Mouse (Mus musculus) cerebellum, adult 8-10 months (tissue): ENCODE measurements around the gene Higd1b.

Experiments used
- DNase-seq: peaks from one replicate; pipeline ENCODE4 v3.0.0; 2022

Higd1b gene

DNA sequence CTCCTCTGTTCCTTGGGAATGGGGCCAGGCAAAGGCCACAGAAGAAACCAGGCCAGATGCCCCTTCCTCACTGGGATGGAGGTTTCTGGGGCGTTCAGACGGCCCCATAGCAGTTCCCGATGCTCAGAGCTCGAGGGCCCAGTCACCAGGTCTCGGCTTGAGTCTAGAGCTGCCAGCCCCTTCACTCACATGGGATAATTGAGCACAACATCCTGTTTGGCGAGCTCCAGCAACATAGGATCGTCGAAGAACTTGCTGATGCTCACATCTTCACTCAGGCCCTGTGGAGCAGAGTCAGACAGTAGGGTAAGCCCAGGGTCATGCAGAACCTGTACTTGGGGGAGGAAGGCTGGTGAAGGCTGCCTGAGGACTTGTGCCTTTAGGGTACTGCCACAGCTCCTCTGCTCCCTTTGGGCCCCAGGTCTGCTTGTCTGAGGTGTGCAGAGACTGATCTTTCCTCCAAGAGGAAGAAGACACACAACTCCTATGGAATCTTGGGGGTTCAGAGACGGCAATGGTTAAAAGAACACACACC is 3.0 kb downstream of the Higd1b start:
- no peak for DNase-seq

DNA sequence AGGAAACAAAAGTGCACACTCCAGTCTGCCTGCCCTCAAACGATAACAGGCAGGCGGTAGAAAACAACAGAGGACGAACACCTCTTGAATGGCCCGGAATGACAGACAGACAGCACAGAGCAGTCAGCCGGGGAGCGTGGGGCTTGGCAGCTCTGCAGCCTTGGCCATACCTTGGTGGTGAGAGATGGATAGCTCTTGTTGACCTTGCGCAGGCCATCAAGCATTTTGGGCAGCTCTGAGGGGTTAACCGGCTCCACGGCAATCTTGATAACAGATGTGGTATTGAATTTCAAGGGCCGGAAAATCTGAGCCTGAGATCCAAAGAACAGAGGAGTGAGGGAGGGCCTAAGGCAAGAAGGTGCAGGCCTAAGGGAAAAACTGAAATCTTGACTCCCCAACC is 10.3 kb downstream of the Higd1b start:
- no peak for DNase-seq

DNA sequence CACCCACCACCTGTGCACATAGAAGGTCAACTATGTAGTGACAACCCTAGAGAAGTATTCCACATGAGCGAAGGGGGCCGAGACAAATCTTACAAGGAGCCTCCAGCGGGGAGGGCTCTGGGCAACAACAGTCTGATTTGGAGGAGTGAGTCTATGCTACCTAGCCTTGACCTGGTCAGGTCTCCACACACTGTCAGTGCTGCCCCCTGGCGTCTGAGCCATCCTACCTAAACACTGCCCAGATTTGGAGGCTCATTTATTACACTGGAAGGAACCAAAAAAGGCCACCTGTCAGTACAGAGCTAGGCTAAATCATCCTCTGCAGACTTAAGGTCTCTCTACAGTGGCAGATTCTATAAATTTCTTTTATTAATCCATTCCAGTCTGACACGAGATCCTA is 16.2 kb downstream of the Higd1b start:
- peak; percentile 59 for DNase-seq

DNA sequence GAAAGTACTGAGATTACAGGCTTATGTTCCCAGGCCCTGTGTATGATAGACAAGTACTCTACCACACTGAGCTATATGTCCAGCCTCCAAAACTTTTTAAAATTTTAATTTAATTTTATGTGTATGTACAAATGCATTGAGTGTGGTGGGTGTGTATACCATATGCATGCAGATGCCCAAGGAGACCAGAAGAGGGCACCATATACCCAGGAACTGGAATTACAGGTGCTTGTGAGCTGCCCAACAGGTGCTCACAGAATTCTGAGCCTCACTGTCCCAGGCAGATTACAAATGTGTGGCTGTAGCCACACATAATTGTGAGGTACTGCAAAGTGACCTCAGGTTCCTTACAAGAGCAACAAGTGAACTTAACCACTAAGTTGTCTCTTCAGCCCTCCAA is 18.1 kb downstream of the Higd1b start:
- no peak for DNase-seq

DNA sequence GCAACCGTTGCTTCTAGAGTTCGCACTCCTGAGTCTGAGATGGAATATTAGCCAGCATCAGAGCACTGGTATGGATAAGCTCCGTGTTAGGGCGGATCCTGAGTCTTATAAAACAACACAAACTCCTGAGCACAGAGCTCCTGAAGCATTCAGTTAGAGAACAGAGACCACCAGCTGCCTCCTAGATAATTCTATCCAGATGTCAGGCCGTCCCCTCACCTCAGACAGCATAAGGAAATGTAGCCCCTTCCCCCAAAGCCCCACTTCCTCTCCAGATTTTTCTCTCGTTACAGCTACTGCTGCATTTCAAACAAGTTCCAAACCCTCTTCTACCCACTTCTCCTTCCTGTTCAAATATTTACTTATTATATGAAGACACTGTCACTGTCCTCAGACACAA is 20.3 kb downstream of the Higd1b start:
- no peak for DNase-seq

DNA sequence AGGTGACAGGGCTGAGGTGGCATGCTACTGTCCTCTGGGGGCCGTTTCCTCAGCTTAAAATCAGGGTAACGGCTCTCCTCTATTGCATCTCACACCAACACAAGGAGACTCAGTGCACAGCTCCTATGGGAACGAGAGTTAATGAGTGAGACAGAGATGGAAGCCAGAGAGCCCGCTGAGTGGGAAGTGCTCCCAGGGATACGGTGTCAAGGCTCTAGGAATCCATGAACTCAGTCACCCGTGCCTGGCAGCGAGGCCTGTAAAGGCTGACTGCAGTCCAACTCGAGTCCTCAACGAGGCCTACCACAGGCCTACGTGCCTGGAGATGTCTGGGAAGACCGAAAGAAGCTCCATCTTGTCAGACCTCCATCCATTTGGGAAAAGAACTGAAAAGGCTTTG is 23.3 kb downstream of the Higd1b start:
- no peak for DNase-seq

DNA sequence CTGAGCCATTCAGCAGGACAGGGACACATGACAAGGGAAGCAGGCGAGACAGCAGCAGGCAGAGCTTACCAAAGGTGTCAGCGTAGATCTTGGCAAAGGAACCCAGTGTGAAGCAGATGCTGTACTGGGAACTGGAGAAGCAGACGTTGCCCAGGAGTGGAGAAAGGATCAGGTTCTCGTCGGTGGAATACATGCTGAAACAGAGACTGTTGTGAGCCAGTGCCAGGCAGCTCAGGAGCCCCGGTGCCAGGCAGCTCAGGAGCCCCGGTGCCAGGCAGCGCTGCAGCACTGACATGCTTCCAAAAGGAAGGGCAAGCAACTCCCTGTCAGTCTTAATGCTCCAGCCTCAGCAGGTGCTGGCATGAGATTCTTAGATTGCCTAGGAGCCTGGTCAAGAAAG is 24.3 kb downstream of the Higd1b start:
- DNase-seq: peak; percentile 29

DNA sequence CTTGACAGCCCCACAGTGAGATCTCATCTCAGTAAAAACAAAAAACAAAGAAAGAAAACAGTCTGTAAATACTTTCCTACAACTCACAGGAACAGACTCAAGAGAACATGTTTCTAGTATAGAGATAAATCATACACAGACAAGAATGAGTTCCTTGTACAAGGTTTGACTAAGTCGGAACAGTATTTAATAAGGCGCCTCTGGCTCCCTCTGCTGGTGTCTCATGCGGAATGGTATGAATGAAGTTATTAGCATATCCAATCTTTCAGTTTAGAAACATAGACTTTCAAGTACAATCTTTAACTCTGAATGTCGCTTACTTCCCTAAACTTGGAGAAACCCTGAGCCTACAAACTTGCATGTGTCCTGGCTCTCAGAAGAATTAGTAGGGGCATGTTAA is 28.6 kb downstream of the Higd1b start:
- DNase-seq: peak; percentile 66

DNA sequence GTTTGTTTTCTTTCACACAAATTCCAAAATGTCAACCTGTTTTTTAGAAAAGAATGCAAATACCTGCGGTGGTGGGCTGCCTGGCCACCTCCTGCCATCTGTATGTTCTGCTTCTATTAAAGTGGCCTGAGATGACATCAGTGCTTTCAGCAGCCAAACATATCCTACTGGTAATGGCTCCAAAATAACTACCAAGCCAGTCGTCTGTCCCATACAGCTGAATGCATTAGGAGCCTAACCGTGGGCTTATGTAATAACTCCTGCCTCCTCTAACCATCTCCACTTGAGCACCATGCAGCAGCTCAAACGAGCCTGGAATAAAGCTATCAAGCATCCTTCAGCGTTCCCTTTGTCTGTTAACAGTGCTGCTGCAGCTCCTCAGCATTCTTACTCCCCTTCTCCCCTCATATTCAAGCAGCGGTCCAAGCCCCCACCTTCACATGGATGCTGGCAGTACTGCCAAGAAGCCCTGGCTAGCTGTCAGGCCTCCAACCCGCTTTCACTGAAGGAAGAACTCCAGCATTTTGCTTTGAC is 39.2 kb downstream of the Higd1b start:
- peak; percentile 70 for DNase-seq

DNA sequence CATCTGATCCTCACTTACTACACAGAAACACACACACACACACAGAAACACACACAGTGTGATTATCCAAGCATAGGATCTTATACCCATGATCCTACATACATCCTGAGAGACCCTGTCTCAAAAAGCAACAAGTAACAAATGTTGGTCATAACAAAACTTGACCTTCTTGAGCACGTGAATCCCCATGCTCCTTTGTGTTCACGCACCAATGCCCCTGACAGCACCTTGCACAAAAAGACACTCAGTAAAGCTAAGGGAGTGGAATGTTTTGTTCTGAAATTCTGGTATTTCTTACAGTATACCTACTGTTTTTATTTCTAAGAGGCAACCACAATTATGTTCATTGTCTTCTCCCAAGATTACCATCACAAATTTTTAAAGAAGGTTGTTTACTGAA is 43.9 kb downstream of the Higd1b start:
- DNase-seq: no peak

DNA sequence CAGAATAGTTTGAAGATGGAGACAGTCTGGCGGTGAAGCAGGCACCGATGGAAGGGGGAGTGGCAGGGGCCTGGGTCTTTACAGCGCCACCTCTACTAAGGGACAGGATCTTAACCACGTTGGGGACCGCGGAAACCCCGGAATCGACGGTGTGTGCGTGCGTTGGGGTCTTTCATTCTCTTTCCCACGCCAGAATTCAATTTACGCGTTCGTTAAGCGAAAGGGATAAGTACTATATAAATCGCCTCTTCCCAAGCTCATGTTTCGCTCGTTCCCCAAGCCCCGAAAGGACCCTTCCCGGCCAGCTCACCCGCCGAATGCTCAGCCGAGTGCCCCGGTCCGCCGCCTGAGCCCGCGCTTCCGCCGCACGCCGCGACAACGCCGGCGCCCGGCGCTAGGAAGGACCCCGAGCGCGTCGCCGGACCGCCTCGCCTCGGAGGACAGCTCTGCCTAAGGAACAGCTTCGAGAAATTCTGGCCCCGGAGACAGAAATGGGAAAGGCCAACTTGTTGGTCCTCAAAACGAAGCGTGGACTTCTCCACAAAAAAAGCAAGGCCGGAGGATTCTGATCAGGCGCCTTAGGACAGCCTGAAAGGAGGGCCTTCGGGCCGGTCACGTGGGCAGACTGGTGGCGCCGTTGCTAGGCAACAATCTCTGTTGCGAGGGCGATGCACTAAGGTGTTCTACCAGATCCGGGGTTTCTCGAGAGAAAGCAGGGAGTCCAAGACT is 45.1 kb downstream of the Higd1b start, which contains the start of the genes Eftud2 and Ccdc103:
Eftud2 (minus strand) TSS at position 401 of the 729 bp plus-strand sequence.
Ccdc103 (plus strand) TSS at position 620 of the 729 bp plus-strand sequence.
- peak; percentile 95 for DNase-seq

DNA sequence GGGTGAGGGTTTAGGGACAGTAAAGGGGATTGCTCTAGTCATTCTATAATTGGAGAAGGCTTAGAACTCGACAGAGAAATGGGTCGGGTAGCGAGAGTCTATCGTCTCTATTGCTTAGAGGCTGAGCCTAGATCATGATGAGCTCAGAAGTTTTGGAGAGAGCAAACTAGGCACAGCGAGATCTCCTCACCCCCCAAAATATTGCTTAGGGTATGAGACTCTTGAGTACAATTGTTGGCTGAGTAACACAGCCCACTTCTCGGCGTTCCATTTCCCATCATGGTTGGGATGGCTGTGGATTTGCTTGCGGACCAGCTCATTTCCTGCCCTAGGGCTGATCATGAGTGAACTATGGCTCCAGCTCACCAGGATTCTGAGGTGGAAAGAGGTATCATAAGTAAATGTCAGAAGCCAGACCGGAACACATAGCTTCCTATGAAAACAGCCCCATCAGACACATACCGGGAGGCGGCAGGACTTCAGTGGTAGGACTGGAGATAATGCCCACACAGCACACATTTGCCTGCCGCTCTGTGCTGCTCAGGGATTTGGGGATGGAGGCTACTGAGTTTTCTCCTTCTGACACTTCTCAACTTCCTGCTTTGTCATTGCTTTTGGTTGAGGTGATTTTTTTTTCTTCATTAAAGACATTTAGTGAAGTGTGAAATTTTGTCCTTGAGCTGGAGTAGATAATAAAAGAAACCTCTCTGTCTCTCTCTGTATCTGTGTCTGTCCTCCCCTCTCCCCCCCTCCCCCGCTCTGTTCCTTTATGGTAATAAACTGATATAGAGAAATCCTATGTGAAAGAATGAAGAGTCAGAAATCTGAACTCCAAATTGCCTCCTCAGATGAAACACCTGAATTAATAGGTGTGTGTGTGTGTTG is 45.9 kb downstream of the Higd1b start:
- no peak for DNase-seq

DNA sequence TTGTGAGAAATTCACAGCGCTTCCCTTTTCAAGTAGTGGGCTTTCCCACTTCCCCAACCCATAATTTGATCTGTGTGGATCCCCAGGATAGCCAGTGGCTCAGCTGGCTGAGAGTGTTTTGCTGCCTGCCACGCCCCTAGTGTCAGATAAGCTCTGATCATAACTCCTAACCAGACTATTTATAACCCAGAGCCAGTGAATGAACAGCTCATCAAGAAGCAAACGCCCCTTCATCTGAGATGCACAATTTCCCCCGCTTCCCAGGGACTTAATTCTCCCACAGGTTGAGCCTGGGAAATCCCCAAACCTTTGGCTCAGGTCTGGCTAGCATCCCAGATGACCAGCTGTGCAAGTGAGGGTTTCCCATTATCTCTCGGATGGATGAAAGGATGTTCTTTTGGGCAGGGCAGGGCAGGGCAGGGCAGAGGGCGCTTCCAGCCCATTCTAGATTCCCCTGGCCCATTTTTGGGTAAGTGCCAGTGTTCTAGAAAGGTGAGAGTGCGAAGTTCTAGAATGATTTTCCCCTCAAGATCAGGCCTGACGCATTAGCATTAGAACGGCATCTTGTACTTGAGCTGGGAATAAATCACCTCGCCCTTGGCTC is 49.1 kb downstream of the Higd1b start, which contains the start of gene Fam187a:
Fam187a (plus strand) TSS at position 554 of the 604 bp plus-strand sequence.
- no peak for DNase-seq

DNA sequence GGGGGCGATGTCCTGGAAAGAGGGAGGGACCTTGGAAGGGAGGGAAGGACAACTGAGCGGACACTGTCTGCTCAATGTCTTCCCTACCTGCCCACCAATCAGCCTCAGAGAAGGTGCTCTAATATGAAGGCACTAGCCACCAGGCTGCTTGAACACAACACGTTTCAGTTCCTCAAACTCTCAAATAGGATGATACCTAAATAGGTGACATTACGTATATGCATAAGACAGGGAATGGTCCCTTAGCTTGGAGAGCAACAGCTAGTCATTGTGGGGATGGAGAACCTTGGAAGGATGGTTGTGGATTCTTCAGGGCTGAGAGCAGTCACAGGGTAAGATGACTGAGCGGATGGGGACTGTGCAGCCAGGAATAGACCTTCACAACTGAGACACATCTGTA is 51.8 kb downstream of the Higd1b start:
- no peak for DNase-seq
